Mouse (Mus musculus): Measurements from ENCODE around the gene Phf14.

DNA sequence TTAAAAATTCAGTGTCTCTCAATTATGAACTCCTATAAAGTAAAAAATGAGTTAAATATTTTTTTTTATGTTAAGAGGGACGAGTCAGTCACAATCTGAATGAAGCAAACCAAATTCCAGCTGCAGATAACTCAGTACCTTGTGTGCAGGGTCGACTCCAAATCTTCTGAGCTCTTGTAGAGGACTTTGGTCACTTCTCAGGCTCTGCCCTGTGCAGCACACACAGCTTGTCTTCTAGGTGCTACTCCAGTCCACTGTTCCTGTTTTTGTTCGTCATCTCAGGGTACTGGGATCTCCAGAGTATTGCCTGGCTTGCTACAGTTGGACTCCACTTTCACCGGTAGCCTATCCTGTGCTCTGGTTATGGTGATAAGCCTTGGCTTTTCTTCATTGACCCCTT is 113.1 kb downstream of the Phf14 start:
- TF ChIP-seq POLR2A (IDR thresholded peaks at IDR 0.05; ENCODE audit: low read depth, low read length), result no peak
- TF ChIP-seq CTCF (IDR thresholded peaks at IDR 0.05; ENCODE audit: extremely low read depth, insufficient read length, insufficient replicate concordance, low read depth, low read length), result no peak

All from small intestine, adult 2 months (tissue).